Mouse (Mus musculus) liver, adult 2 months (tissue): Measurements from ENCODE around the gene Dync2h1. TPM values are rescaled to one million over a fixed set of nuclear protein-coding genes. Genes with fewer than 3 reads are reported as not detected.
"Not testable (repeated sequence)": the region's sequence is repeated elsewhere in the genome, so short reads cannot be mapped to it uniquely, and the experiment has no call there.

Experiments used
- DNase-seq: peaks from one replicate; pipeline ENCODE4 v3.0.0-alpha.2; 2011; ENCODE audit warnings: low read depth, low spot score; ENCODE audit errors: extremely low read depth
- H3K27ac ChIP-seq: fragments of 200-500 bp; replicated peaks from 2 replicates; pipeline ENCODE4 v1.5.1; 2012; ENCODE audit warnings: low read depth, mild to moderate bottlenecking, control low read depth, inconsistent platforms, low read length; ENCODE audit not compliant: insufficient read depth
- H3K27me3 ChIP-seq: fragments of 200-500 bp; 2 replicates; pipeline ENCODE4 v1.6.1; 2012; ENCODE audit warnings: mild to moderate bottlenecking, moderate library complexity, low read length, inconsistent platforms; ENCODE audit not compliant: control insufficient read depth, insufficient read depth
- H3K36me3 ChIP-seq: fragments of 200-500 bp; 2 replicates; pipeline ENCODE4 v1.6.1; 2012; ENCODE audit warnings: low read length, inconsistent platforms; ENCODE audit not compliant: control insufficient read depth, insufficient read depth
- H3K4me1 ChIP-seq: fragments of 200-500 bp; 2 replicates; pipeline ENCODE4 v1.6.1; 2011; ENCODE audit warnings: low read length; ENCODE audit not compliant: control insufficient read depth, insufficient read depth
- H3K4me3 ChIP-seq: fragments of 200-500 bp; 2 replicates; pipeline ENCODE4 v1.5.1; 2011; ENCODE audit warnings: low read depth, mild to moderate bottlenecking, control low read depth, low read length, moderate library complexity; ENCODE audit not compliant: insufficient read depth
- H3K79me2 ChIP-seq: fragments of 200-500 bp; 2 replicates; pipeline ENCODE4 v1.6.1; 2012; ENCODE audit warnings: inconsistent platforms, mild to moderate bottlenecking, low read length, moderate library complexity; ENCODE audit not compliant: control insufficient read depth, insufficient read depth
- H3K9ac ChIP-seq: fragments of 200-500 bp; 2 replicates; pipeline ENCODE4 v1.6.1; 2012; ENCODE audit warnings: low read depth, mild to moderate bottlenecking, control low read depth, inconsistent platforms, low read length
- CTCF ChIP-seq: fragments of 200-500 bp; IDR thresholded peaks from 2 replicates; pipeline ENCODE4 v1.5.1; 2011; ENCODE audit warnings: low read depth, low read length, control low read depth
- POLR2A ChIP-seq: fragments of 200-500 bp; IDR thresholded peaks from 2 replicates; pipeline ENCODE4 v1.6.1; 2011; ENCODE audit warnings: low read length, control low read depth; ENCODE audit not compliant: insufficient read depth; ENCODE audit errors: extremely low read depth
- WGBS: fragments of 180-500 bp; shearing (Covaris S2); methylation state at CpG from one replicate; pipeline ENCODE4 v1.1.7; 2018; 5-methylcytosine and 5-hydroxymethylcytosine counted together
- polyA plus RNA-seq: library from polyadenylated mRNA; depleted of rRNA; stranded (reverse); fragments of >200 nt; gene quantifications from 2 replicates; pipeline ENCODE4 v1.2.3, GENCODE M21; 2012; rRNA removed
- total RNA-seq: library from RNA; depleted of rRNA; stranded (reverse); fragments of >200 nt; gene quantifications from 2 replicates; pipeline ENCODE4 v1.2.3, GENCODE M21; 2014; rRNA removed

The Dync2h1 gene
- 3.6 and 4.2 TPM in 2 replicates for total RNA-seq
- polyA plus RNA-seq: 0.14 and 0.18 TPM in 2 replicates

- peak; percentile 93 for DNase-seq
- under 1% methylated on average over 59 of the region's 62 CpGs for WGBS
- H3K27ac ChIP-seq: peak within 1 kb of the TSS; percentile 78
- peak; percentile 59; the same call in 1 of the 2 replicates for TF ChIP-seq POLR2A
- no peak for TF ChIP-seq CTCF
- H3K4me3 ChIP-seq: peak within 1 kb of the TSS; percentile 82
- H3K36me3 ChIP-seq: peaks cover 2% of the 10 kb centered on the region; the same call in 1 of the 2 replicates
- peaks cover 1% of the 10 kb centered on the region; the same call in 1 of the 2 replicates for H3K4me1 ChIP-seq
- peaks cover 8% of the 10 kb centered on the region; the same call in 1 of the 2 replicates for H3K79me2 ChIP-seq
- H3K9ac ChIP-seq: peak within 1 kb of the TSS; percentile 88
- no peaks in the 10 kb centered on the region for H3K27me3 ChIP-seq
Observed at GRCm38 (mm10) chr9:7184172-7184896, at the start of gene Dync2h1, which contains the start of gene Dcun1d5. Gene Dync2h1 (minus strand): TSS chr9:7184446. Gene Dcun1d5 (plus strand): TSS chr9:7184520.

- Histone ChIP-seq H3K4me1 (no peaks in the 10 kb centered on the region), H3K27ac (no peak overlapping the region), H3K27me3 (no peaks in the 10 kb centered on the region), H3K79me2 (no peaks in the 10 kb centered on the region), H3K9ac (no peak overlapping the region), H3K36me3 (peaks cover 13% of the 10 kb centered on the region), H3K4me3 (no peak overlapping the region)
- TF ChIP-seq CTCF (no peak), POLR2A (no peak)
- DNase-seq: peak; percentile 48
- 75% methylated on average over 7 of the region's 7 CpGs for WGBS
Observed at GRCm38 (mm10) chr9:7221460-7221859, 37.2 kb upstream of the Dync2h1 start.

GRCm38 (mm10) chr9:7221024-7221423, 36.8 kb upstream of the Dync2h1 start:
- WGBS: 88% methylated on average over 5 of the region's 5 CpGs
- no peak for DNase-seq
- Histone ChIP-seq H3K4me3 (no peak overlapping the region), H3K36me3 (peaks cover 13% of the 10 kb centered on the region), H3K27me3 (no peaks in the 10 kb centered on the region), H3K79me2 (no peaks in the 10 kb centered on the region), H3K9ac (no peak overlapping the region), H3K27ac (no peak overlapping the region), H3K4me1 (no peaks in the 10 kb centered on the region)
- no peak for TF ChIP-seq POLR2A
- 0 out of 2 replicates have a peak, but pooled peaks have one; percentile 25 for TF ChIP-seq CTCF

- no peak overlapping the region for H3K4me3 ChIP-seq
- TF ChIP-seq POLR2A (no peak), CTCF (peak; percentile 24; the same call in 1 of the 2 replicates)
- H3K9ac ChIP-seq: no peak overlapping the region
- peak; percentile 17 for DNase-seq
- WGBS: 45% methylated on average over 2 of the region's 2 CpGs
- no peaks in the 10 kb centered on the region for H3K79me2 ChIP-seq
- no peaks in the 10 kb centered on the region for H3K4me1 ChIP-seq
- no peak overlapping the region for H3K27ac ChIP-seq
- peaks cover 17% of the 10 kb centered on the region for H3K36me3 ChIP-seq
- no peaks in the 10 kb centered on the region for H3K27me3 ChIP-seq
Observed at GRCm38 (mm10) chr9:7216240-7216639, 32.0 kb upstream of the Dync2h1 start.

GRCm38 (mm10) chr9:7190694-7191093, 6.4 kb upstream of the Dync2h1 start:
- WGBS: 100% methylated on average over 3 of the region's 3 CpGs
- H3K79me2 ChIP-seq, H3K9ac ChIP-seq, DNase-seq, H3K4me3 ChIP-seq, H3K4me1 ChIP-seq, H3K27ac ChIP-seq, H3K27me3 ChIP-seq, H3K36me3 ChIP-seq: not testable (repeated sequence)

- under 1% methylated on average over 31 of the region's 31 CpGs for WGBS
- DNase-seq: peak; percentile 29
- Histone ChIP-seq H3K4me1 (peaks cover 1% of the 10 kb centered on the region; the same call in 1 of the 2 replicates), H3K79me2 (peaks cover 8% of the 10 kb centered on the region; the same call in 1 of the 2 replicates), H3K27ac (peak overlapping the region; percentile 13; the same call in 1 of the 2 replicates), H3K9ac (peak overlapping the region; percentile 88), H3K4me3 (peak overlapping the region; percentile 82), H3K27me3 (no peaks in the 10 kb centered on the region), H3K36me3 (peaks cover 2% of the 10 kb centered on the region; the same call in 1 of the 2 replicates)
- no peak for TF ChIP-seq CTCF
- TF ChIP-seq POLR2A: no peak
Observed at GRCm38 (mm10) chr9:7184897-7185291, 648 bp upstream of the Dync2h1 start.
